Mouse (Mus musculus) right cerebral cortex, adult 18-20 months (tissue): ENCODE measurements at regions not wholly inside any gene's neighbourhood (a gene's known extent, or its start where the extent isn't known, plus 50 kb on each side); places are given as distances from the start of the nearest gene placed in this dataset.

Experiments used
- DNase-seq: peaks from one replicate; pipeline ENCODE4 v3.0.0; 2022; ENCODE audit warnings: mixed read lengths

DNA sequence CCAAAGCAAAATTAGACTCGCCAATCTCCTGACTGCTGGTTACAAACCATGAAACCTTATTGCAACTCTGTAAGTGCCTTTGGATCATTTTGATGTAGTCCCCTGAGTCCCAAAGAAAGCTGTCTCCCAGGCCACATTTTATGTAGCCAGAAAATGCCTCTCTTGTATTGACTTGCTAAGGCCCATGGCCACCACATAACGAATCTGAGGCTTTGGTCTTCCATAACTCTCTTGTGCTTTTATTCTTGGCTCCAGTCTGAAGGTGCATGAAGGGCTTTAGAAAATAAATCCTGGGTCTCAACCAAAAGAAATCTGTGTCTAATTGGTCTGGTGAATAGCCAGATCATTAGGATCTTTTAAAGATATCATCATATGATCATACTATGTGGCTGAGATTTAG, 77.3 kb upstream of the Gm11146 start:
- DNase-seq: no peak

- no peak for DNase-seq
Measured at GRCm38 (mm10) chr16:77676805-77677204, 74.9 kb upstream of the Gm11146 start.

DNA sequence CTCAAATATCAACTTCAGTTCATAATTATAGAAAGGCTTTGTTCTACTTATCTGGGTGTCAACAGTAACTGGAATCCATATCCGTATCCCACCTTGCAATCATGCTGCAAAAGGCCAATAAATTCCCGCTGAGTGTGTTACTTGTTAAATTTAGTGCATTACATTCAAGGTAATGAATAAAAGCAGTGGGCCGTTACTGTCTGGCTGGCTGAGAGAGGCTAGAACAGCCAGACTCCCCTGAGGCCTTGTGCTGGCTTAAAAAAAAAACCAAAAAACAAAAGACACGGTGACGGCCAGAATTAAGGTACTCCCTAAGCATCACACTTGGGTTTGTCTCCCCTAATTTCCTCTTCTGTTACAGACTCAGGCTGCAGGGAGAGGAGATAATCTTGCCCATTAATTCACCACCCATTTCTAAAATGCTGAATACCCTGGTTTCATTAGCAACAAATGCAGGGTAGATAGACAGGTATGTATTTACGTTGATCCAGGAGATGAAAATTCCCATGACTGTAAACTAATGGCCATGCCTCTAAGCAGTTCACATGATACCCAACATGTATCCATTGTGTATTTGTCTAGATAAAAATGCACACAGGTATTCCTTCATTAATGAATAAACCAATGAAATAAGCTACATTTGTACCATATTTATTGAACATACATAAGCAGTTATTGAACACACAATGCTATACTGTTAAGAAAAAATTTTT, 74.1 kb upstream of the Gm11146 start:
- no peak for DNase-seq

DNA sequence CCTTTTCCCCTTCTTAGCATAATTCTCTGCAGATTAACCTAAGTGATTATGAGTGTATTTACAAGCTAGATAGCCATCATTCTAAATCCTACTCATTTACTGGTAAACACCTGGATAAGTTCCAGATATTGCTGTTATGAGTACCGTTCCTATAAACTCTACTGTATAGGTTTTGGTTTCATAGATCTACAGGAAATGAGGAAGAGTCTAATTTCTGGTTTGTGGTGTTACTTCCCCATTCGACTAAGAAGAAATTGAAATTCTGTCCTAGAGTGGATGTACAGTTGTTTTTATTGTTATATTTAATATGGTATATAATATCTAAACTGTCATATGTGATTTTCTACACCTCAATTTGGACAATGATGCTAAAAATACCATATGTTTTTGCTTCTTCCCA, 69.4 kb upstream of the Gm11146 start:
- DNase-seq: no peak

GRCm38 (mm10) chr16:77665781-77666180, 63.9 kb upstream of the Gm11146 start:
- DNase-seq: no peak

GRCm38 (mm10) chr16:77662107-77662518, 60.2 kb upstream of the Gm11146 start:
- DNase-seq: peak; percentile 66

GRCm38 (mm10) chr16:77653306-77653705, 51.4 kb upstream of the Gm11146 start:
- no peak for DNase-seq
